Mouse (Mus musculus): Measurements from ENCODE around the gene Cnksr3. TPM values are rescaled to one million over a fixed set of nuclear protein-coding genes. Genes with fewer than 3 reads are reported as not detected.

Cnksr3 gene
- polyA plus RNA-seq, 1 experiment from 2014 or later: 4.8 TPM

DNA sequence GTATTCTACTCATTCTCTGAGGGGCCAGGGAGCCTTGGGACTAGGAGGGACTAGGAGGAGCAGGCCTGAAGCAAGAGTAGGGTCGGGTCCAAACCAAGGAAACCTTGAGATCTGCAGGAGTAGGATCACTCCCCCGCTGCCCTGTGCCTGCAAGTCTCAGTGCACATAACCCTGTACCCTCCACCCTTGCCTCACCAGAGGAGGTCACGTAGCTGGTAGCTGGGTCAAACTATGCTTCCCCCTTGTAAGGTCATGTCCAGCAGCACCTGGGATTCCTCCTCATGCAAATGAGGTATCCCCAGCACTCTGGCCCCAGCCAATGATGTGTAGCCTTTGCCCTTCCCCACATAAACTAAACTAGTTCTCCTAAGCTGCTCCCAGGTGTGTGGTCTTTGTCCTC lies 41.6 kb downstream of the Cnksr3 start:
- no peak for ATAC-seq
- H3K4me2 ChIP-seq: no peak overlapping the region
- WGBS (ENCODE audit: insufficient replicate concordance): 76% methylated on average over 3 of the region's 3 CpGs

GRCm38 (mm10) chr10:7163031-7163430 lies 49.0 kb downstream of the Cnksr3 start:
- Histone ChIP-seq H3K9me3 (replicated peaks) (no peaks in the 10 kb centered on the region), H3K27ac (no peak overlapping the region), H3K36me3 (0 out of 2 replicates have a peak, but pooled peaks cover 2% of the 10 kb centered on the region), H3K4me1 (peaks cover 25% of the 10 kb centered on the region), H3K4me2 (no peak overlapping the region), H3K4me3 (no peak overlapping the region), H3K27me3 (replicated peaks) (no peaks in the 10 kb centered on the region), H3K9ac (no peak overlapping the region)
- no peak for ATAC-seq
- 80% methylated on average over 12 of the region's 12 CpGs for WGBS (ENCODE audit: insufficient replicate concordance)

More for the DNA sequence above, 41.6 kb downstream of the Cnksr3 start:
- H3K4me1 ChIP-seq: no peaks in the 10 kb centered on the region; the same call in 1 of the 2 replicates
- H3K36me3 ChIP-seq: peaks cover 4% of the 10 kb centered on the region; the same call in 1 of the 2 replicates
- no peaks in the 10 kb centered on the region for H3K9me3 ChIP-seq (replicated peaks)
- no peak overlapping the region for H3K4me3 ChIP-seq
- H3K27me3 ChIP-seq (replicated peaks): no peaks in the 10 kb centered on the region
- no peak overlapping the region for H3K27ac ChIP-seq
- H3K9ac ChIP-seq: no peak overlapping the region

DNA sequence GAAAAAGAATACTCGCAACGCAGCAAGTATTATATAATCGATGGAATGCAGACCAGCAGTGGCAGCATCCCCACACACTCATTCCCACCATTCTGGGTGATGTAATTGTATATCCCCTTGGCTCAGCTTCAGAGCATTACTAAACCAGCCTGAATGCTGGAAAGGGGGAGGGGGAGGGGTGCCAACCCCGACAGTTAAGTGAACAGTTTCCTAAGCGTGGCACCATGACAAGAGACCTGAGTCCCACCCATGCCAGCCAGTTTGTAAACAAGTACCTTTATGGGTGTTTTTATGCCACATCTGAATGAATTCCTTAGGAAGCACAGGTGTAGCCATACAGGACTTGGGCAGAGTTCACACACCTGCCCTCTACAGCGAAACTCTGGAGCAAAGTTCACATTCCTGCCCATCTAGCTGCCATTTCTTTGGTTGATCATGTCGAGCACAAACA lies 53.0 kb downstream of the Cnksr3 start:
- H3K9ac ChIP-seq: no peak overlapping the region
- 67% methylated on average over 7 of the region's 7 CpGs for WGBS (ENCODE audit: insufficient replicate concordance)
- H3K4me3 ChIP-seq: no peak overlapping the region
- peak overlapping the region; percentile 55; the same call in 1 of the 2 replicates for H3K27ac ChIP-seq
- peaks cover 14% of the 10 kb centered on the region; the same call in 1 of the 2 replicates for H3K36me3 ChIP-seq
- no peaks in the 10 kb centered on the region for H3K9me3 ChIP-seq (replicated peaks)
- peak overlapping the region; percentile 0; the same call in 1 of the 2 replicates for H3K4me2 ChIP-seq
- no peaks in the 10 kb centered on the region for H3K27me3 ChIP-seq (replicated peaks)
- ATAC-seq: peak; percentile 25; the same call in 1 of the 2 replicates
- H3K4me1 ChIP-seq: peaks cover 18% of the 10 kb centered on the region; the same call in 1 of the 2 replicates

GRCm38 (mm10) chr10:7158285-7159060 lies 53.6 kb downstream of the Cnksr3 start:
- Histone ChIP-seq H3K4me2 (peak overlapping the region; percentile 0; the same call in 1 of the 2 replicates), H3K4me3 (no peak overlapping the region), H3K27me3 (replicated peaks) (no peaks in the 10 kb centered on the region), H3K27ac (peak overlapping the region; percentile 55; the same call in 1 of the 2 replicates), H3K4me1 (peaks cover 12% of the 10 kb centered on the region; the same call in 1 of the 2 replicates), H3K9me3 (replicated peaks) (no peaks in the 10 kb centered on the region), H3K36me3 (peaks cover 14% of the 10 kb centered on the region; the same call in 1 of the 2 replicates), H3K9ac (no peak overlapping the region)
- ATAC-seq: no peak
- WGBS (ENCODE audit: insufficient replicate concordance): 63% methylated on average over 15 of the region's 15 CpGs

- no peaks in the 10 kb centered on the region for H3K27me3 ChIP-seq (replicated peaks)
- no peak overlapping the region for H3K9ac ChIP-seq
- H3K4me3 ChIP-seq: no peak overlapping the region
- 0 out of 2 replicates have a peak, but pooled peaks cover 6% of the 10 kb centered on the region for H3K4me1 ChIP-seq
- 77% methylated on average over 5 of the region's 5 CpGs for WGBS (ENCODE audit: insufficient replicate concordance)
- H3K9me3 ChIP-seq (replicated peaks): no peaks in the 10 kb centered on the region
- no peak overlapping the region for H3K4me2 ChIP-seq
- no peak overlapping the region for H3K27ac ChIP-seq
- ATAC-seq: 0 out of 2 replicates have a peak, but pooled peaks have one; percentile 11
- H3K36me3 ChIP-seq: peaks cover 22% of the 10 kb centered on the region
Measured at GRCm38 (mm10) chr10:7154877-7155276, 57.2 kb downstream of the Cnksr3 start.

DNA sequence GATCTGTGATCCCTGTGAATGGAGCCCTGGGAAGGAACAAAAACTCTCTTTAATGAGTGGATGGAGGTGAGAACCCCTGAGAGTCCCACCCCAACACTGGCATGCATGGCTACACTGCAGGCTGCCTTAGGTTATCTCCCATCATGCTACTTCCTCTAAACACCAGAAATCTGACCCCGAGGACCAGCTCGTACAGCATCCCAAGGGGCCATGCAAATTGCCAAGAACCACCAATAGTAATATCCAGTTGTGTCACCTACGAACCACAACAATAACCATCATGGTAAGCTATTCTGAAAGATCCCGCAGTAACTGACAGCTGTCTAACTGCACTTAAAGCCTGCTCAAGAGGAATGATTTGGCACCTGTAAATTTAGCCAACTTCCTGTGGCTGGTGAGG lies 59.1 kb downstream of the Cnksr3 start:
- no peak for ATAC-seq
- Histone ChIP-seq H3K36me3 (peaks cover 26% of the 10 kb centered on the region), H3K9me3 (replicated peaks) (no peaks in the 10 kb centered on the region), H3K4me3 (no peak overlapping the region), H3K4me2 (no peak overlapping the region), H3K27me3 (replicated peaks) (no peaks in the 10 kb centered on the region), H3K9ac (no peak overlapping the region), H3K27ac (no peak overlapping the region), H3K4me1 (no peaks in the 10 kb centered on the region)
- 72% methylated on average over 4 of the region's 4 CpGs for WGBS (ENCODE audit: insufficient replicate concordance)

DNA sequence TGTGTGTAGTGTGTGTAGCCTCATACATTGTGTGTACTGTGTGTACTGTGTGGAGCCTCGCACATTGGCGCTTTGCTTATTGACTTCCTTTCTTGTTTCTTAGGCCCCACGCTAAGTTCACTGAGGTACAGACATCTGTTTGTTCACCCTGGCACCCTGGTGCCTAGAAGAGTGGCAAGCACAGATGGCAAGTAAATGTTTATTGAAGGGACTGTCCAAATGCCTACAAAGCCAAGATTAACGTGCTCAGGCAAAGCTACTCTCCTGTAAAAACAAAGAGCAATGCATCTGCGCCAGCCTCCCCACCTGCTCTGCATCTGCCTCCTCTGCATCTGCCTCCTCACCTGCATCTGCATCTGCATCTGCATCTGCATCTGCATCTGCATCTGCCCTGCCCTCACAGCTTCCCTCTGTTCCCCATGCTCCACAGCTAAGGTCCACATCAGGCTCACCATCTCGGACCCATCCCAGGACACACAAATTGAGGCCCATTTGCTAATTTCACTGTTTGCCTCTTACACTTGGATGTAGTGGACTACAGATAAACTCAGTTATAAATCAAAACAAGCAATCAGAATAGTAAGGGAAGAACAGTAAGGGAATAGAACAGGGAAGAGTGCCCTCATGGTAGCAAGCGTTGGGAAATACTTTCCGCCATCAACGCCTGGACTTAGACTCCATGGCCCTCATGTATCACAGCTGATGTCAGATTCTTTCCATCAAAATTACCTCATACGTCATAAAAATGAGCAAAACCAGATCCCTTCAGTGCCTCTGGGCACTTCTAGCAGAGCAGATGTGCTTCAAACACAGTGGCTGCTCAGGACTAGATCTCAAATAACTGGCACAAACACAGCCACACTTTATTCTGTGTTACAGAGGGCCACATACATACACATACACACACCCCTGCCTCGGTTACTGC lies 62.1 kb downstream of the Cnksr3 start:
- no peak for ATAC-seq
- H3K9me3 ChIP-seq (replicated peaks): no peaks in the 10 kb centered on the region
- no peaks in the 10 kb centered on the region for H3K27me3 ChIP-seq (replicated peaks)
- H3K4me1 ChIP-seq: no peaks in the 10 kb centered on the region
- WGBS (ENCODE audit: insufficient replicate concordance): 79% methylated on average over 11 of the region's 11 CpGs
- peaks cover 19% of the 10 kb centered on the region for H3K36me3 ChIP-seq
- no peak overlapping the region for H3K9ac ChIP-seq
- no peak overlapping the region for H3K4me2 ChIP-seq
- no peak overlapping the region for H3K4me3 ChIP-seq
- no peak overlapping the region for H3K27ac ChIP-seq

DNA sequence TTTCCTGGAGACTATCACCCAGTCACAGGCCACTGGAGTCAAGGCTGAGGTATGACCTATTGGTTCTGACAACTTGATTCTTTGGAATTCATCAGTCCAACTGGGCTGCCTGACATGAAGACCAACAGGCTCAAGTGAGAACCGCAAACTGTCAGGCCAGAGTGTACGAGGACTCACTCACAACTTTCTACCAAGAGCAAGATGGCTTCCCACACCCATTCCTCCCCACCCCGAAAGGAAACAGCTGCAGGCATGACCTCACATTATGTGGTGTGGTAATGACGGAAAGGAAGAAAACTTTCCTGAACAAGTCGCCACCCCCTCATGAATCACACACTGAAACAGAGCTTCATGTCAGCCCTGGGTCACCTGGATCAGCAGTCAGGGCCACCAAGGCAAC lies 66.4 kb downstream of the Cnksr3 start:
- H3K9me3 ChIP-seq (replicated peaks): no peaks in the 10 kb centered on the region

DNA sequence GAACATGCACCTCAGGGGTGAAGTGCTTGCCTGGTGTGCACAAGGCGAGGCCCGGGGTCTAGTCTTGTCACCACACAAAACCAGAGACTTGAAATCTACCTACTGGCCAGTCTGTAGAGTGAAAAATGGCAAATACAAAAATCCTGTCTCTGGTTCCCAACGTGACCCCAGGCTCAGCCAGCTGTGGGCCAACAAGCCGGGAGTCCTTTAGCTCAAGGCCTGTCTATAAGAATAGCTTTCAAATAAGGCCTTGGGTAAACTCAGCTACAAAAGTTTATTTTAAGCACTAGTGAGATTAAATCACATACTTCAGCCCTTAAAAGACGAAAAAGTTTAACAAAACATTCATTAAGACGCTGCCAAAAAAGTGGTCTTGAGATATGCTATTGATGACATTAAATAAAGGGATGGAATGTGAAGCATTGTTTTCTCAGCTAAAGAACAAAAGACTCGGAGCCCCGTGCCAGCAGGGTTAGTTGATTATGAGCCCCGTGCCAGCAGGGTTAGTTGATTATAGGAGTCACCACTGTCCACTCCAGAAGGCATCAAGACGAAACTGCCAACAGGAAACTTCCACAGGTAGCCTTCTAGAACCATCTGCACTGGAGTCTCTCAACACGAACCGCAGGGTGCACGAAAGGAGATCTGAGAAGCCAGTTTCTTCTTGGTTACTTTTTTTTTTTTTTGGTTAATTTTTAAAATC lies 67.8 kb downstream of the Cnksr3 start:
- Histone ChIP-seq H3K4me1 (no peaks in the 10 kb centered on the region), H3K9me3 (replicated peaks) (no peaks in the 10 kb centered on the region), H3K36me3 (no peaks in the 10 kb centered on the region), H3K4me2 (no peak overlapping the region), H3K27ac (no peak overlapping the region), H3K9ac (no peak overlapping the region), H3K27me3 (replicated peaks) (no peaks in the 10 kb centered on the region), H3K4me3 (no peak overlapping the region)
- 75% methylated on average over 13 of the region's 13 CpGs for WGBS (ENCODE audit: insufficient replicate concordance)
- no peak for ATAC-seq

More for the DNA sequence above, 66.4 kb downstream of the Cnksr3 start:
- H3K9ac ChIP-seq: no peak overlapping the region
- 64% methylated on average over 5 of the region's 5 CpGs for WGBS (ENCODE audit: insufficient replicate concordance)
- no peak for ATAC-seq
- no peak overlapping the region for H3K27ac ChIP-seq
- H3K4me3 ChIP-seq: no peak overlapping the region
- H3K36me3 ChIP-seq: peaks cover 6% of the 10 kb centered on the region; the same call in 1 of the 2 replicates
- H3K4me1 ChIP-seq: no peaks in the 10 kb centered on the region
- H3K4me2 ChIP-seq: no peak overlapping the region
- no peaks in the 10 kb centered on the region for H3K27me3 ChIP-seq (replicated peaks)

- Histone ChIP-seq H3K4me3 (no peak overlapping the region), H3K9me3 (replicated peaks) (no peaks in the 10 kb centered on the region), H3K4me1 (no peaks in the 10 kb centered on the region), H3K36me3 (peaks cover 5% of the 10 kb centered on the region; the same call in 1 of the 2 replicates), H3K9ac (no peak overlapping the region), H3K27ac (no peak overlapping the region), H3K4me2 (no peak overlapping the region), H3K27me3 (replicated peaks) (no peaks in the 10 kb centered on the region)
- 69% methylated on average over 8 of the region's 8 CpGs for WGBS (ENCODE audit: insufficient replicate concordance)
- ATAC-seq: no peak
Measured at GRCm38 (mm10) chr10:7142287-7142686, 69.8 kb downstream of the Cnksr3 start.

DNA sequence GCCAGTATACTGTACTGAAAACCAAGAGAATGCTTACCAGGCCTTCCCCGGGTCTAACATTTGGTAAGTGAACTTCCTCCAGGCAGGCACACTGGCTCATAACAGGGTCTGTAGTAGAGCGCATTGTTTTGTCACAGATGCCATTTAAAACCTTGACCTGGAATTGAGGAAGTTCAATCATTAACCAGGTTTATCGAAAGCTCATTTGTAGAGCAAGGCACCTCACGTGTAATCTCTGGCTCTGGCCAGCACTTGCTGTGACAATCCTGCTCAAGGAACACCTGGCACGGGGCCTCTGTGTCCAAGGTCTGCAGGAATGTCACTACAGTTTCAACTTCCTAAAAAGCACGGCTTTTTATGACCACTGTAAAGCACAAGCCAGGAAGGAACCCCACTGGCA lies 71.8 kb downstream of the Cnksr3 start:
- WGBS (ENCODE audit: insufficient replicate concordance): 50% methylated on average over 6 of the region's 6 CpGs

More for the DNA sequence above, 71.8 kb downstream of the Cnksr3 start:
- no peaks in the 10 kb centered on the region for H3K27me3 ChIP-seq (replicated peaks)
- no peaks in the 10 kb centered on the region for H3K9me3 ChIP-seq (replicated peaks)
- H3K4me1 ChIP-seq: no peaks in the 10 kb centered on the region
- no peak overlapping the region for H3K4me2 ChIP-seq
- no peak overlapping the region for H3K9ac ChIP-seq
- no peak overlapping the region for H3K27ac ChIP-seq
- H3K4me3 ChIP-seq: no peak overlapping the region
- H3K36me3 ChIP-seq: peaks cover 5% of the 10 kb centered on the region; the same call in 1 of the 2 replicates
- ATAC-seq: no peak

All from liver, embryonic 12.5 days (tissue).